ENCODE assay signal across 28 mouse cellular contexts in the genomic region with DNA sequence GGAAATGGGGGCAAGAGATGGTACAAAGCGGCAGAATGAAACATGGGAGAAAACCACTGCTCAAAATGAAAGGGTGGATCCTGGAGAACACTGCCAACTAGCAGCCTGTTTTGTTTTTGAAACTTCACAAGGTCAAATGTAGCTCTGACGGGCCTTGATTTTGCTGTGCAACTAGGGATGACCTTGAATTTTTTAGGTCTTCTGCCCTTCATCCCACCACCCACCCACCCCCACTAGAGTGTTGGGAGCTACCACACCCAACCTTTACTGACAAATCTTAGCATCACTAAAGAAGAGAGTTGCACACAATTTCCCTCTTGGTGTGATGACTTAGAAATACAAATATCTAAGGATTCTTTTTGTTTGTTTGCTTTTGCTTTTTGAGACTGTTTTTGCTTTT. TPM values are rescaled to one million over a fixed set of nuclear protein-coding genes. Genes with fewer than 3 reads are reported as not detected.
DNase-seq lines count a peak whose midpoint lies in the region; ATAC-seq lines count a peak whose summit lies in the region.
"Had no signal": no experiment of that assay in that cellular context is flagged by ENCODE, and none has a peak within 500 bp of the region (broad histone marks: within the 10 kb centered on the region; RNA-seq: fewer than 3 reads in every experiment).

No protein-coding gene starts in this region.

- H3K27ac ChIP-seq in forebrain, embryonic 12.5 days = no peak overlapping the region
- no peak overlapping the region for H3K27ac ChIP-seq in forebrain, embryonic 13.5 days
- H3K27ac ChIP-seq: embryonic facial prominence, embryonic 13.5 days; embryonic facial prominence, embryonic 15.5 days; forebrain, embryonic 10.5 days had no signal

- no peak overlapping the region for H3K4me3 ChIP-seq in forebrain, embryonic 12.5 days (replicated peaks)
- H3K4me3 ChIP-seq in forebrain, embryonic 13.5 days = no peak overlapping the region
- H3K4me3 ChIP-seq: embryonic facial prominence, embryonic 13.5 days; embryonic facial prominence, embryonic 15.5 days; erythroblast, embryonic 14.5 days; forebrain, embryonic 10.5 days had no signal

- ATAC-seq in forebrain, embryonic 12.5 days (ENCODE audit: low FRiP score) = no peak
- ATAC-seq in forebrain, embryonic 13.5 days = no peak
- ATAC-seq: activated CD4-positive, CD25-positive, alpha-beta regulatory T cell, adult 4 months; CD4-positive, CD25-positive, alpha-beta regulatory T cell, adult 4 months; forebrain, embryonic 14.5 days; forebrain, embryonic 16.5 days; Patski had no signal

- no peaks in the 10 kb centered on the region for H3K9me3 ChIP-seq in forebrain, embryonic 12.5 days
- no peaks in the 10 kb centered on the region for H3K9me3 ChIP-seq in forebrain, embryonic 13.5 days (replicated peaks)
- H3K9me3 ChIP-seq: embryonic facial prominence, embryonic 13.5 days; embryonic facial prominence, embryonic 15.5 days; forebrain, embryonic 10.5 days; G1E had no signal

- DNase-seq in ovary, adult 18-20 months (ENCODE audit: low spot score) = peak; percentile 38
- no peak for DNase-seq in ovary, postnatal 36 days (ENCODE audit: low spot score)
- peak; percentile 90 for DNase-seq in ES-CJ7 (ENCODE audit: low read depth, low spot score)
- DNase-seq in R1 (ENCODE audit: low read depth, low spot score) = peak; percentile 66
- no peak for DNase-seq in kidney, postnatal 4 days
- DNase-seq: adrenal gland, adult 8-10 months; adrenal gland, postnatal 25 days; B cell, adult 2 months; cerebellum, adult 11 months; cerebellum, adult 18-20 months; cerebellum, adult 8-10 months; cerebellum, adult 9-11 months; cerebellum, postnatal 14 days; cerebellum, postnatal 36 days; embryo, embryonic 11 days had no signal

- no peak overlapping the region for H3K9ac ChIP-seq in forebrain, embryonic 12.5 days
- no peak overlapping the region for H3K9ac ChIP-seq in forebrain, embryonic 13.5 days
- H3K9ac ChIP-seq: embryonic facial prominence, embryonic 13.5 days; embryonic facial prominence, embryonic 15.5 days had no signal

- WGBS in forebrain, embryonic 12.5 days = 86% methylated on average over 2 of the region's 2 CpGs
- 80% methylated on average over 2 of the region's 2 CpGs for WGBS in forebrain, embryonic 13.5 days

- 0 out of 2 replicates have a peak, but pooled peaks cover 6% of the 10 kb centered on the region for H3K27me3 ChIP-seq in forebrain, embryonic 12.5 days
- H3K27me3 ChIP-seq in forebrain, embryonic 13.5 days = peaks cover 2% of the 10 kb centered on the region; the same call in 1 of the 2 replicates
- H3K27me3 ChIP-seq: embryonic facial prominence, embryonic 13.5 days; embryonic facial prominence, embryonic 15.5 days had no signal

- peaks cover 5% of the 10 kb centered on the region for H3K36me3 ChIP-seq in forebrain, embryonic 12.5 days (replicated peaks)
- H3K36me3 ChIP-seq in forebrain, embryonic 13.5 days (ENCODE audit: poor library complexity, severe bottlenecking) = 0 out of 2 replicates have a peak, but pooled peaks cover under 1% of the 10 kb centered on the region

- H3K4me1 ChIP-seq in forebrain, embryonic 12.5 days = peaks cover 12% of the 10 kb centered on the region
- peaks cover 8% of the 10 kb centered on the region for H3K4me1 ChIP-seq in forebrain, embryonic 13.5 days

- H3K4me2 ChIP-seq in forebrain, embryonic 12.5 days = no peak overlapping the region
- no peak overlapping the region for H3K4me2 ChIP-seq in forebrain, embryonic 13.5 days
- H3K4me2 ChIP-seq: embryonic facial prominence, embryonic 13.5 days; embryonic facial prominence, embryonic 15.5 days had no signal

RNA-seq across cellular contexts. Expression of a gene that starts 2.7 kb away (rescaled TPM):
- polyA plus RNA-seq in forebrain, embryonic 12.5 days (2016; fragmentation: Nextera tagmentation; extraction: Ambion mirVana) = 32.8 and 33.4 TPM in 2 replicates
- 22.7 and 27.5 TPM in 2 replicates for polyA plus RNA-seq in forebrain, embryonic 13.5 days (2015; fragmentation: Nextera tagmentation; extraction: Ambion mirVana)

RNA-seq across cellular contexts. Expression of a gene that starts 7.5 kb away (rescaled TPM):
- polyA plus RNA-seq in forebrain, embryonic 12.5 days (2016; fragmentation: Nextera tagmentation; extraction: Ambion mirVana) = 27.7 and 28.2 TPM in 2 replicates
- polyA plus RNA-seq in forebrain, embryonic 13.5 days (2015; fragmentation: Nextera tagmentation; extraction: Ambion mirVana) = 17.1 and 18.7 TPM in 2 replicates
- polyA plus RNA-seq: erythroblast, embryonic 14.5 days had no signal

RNA-seq across cellular contexts. Expression of a gene that starts 29.8 kb away (rescaled TPM):
- 0.12 TPM in 1 of 2 replicates, not detected in the other for polyA plus RNA-seq in forebrain, embryonic 12.5 days (2016; fragmentation: Nextera tagmentation; extraction: Ambion mirVana)
- polyA plus RNA-seq in forebrain, embryonic 13.5 days (2015; fragmentation: Nextera tagmentation; extraction: Ambion mirVana) = 0.13 and 0.14 TPM in 2 replicates
- polyA plus RNA-seq: activated CD4-positive, CD25-positive, alpha-beta regulatory T cell, adult 4 months; CD4-positive, CD25-positive, alpha-beta regulatory T cell, adult 4 months; embryonic facial prominence, embryonic 11.5 days; erythroblast, embryonic 14.5 days; G1E had no signal

RNA-seq across cellular contexts. Expression of a gene that starts 47.9 kb away (rescaled TPM):
- polyA plus RNA-seq in forebrain, embryonic 12.5 days (2016; fragmentation: Nextera tagmentation; extraction: Ambion mirVana) = 0.85 and 1.0 TPM in 2 replicates
- 0.62 and 0.65 TPM in 2 replicates for polyA plus RNA-seq in forebrain, embryonic 13.5 days (2015; fragmentation: Nextera tagmentation; extraction: Ambion mirVana)
- polyA plus RNA-seq: embryonic facial prominence, embryonic 13.5 days had no signal

Comparison
In these comparisons a context has a peak if more than half of its experiments do, and no peak if none do; other contexts are left out.
1. DNase-seq: peak in ovary, adult 18-20 months (single experiment), ES-CJ7 (single experiment) and R1 (single experiment); none in ovary, postnatal 36 days (single experiment) and kidney, postnatal 4 days (0 of 2).